Mouse (Mus musculus): Measurements from ENCODE around the gene Hoxd11. TPM values are rescaled to one million over a fixed set of nuclear protein-coding genes. Genes with fewer than 3 reads are reported as not detected.
A peak's percentile ranks its signal among the peaks of the same experiment; 100 is the strongest.

Hoxd11 gene
- polyA plus RNA-seq, 1 experiment from 2014 or later: 0.90 TPM

GRCm38 (mm10) chr2:74695813-74696430 lies 16.6 kb downstream of the Hoxd11 start:
- no peak overlapping the region for H3K4me3 ChIP-seq (replicated peaks)
- H3K27me3 ChIP-seq (replicated peaks): peaks cover 100% of the 10 kb centered on the region
- no peak for ATAC-seq (ENCODE audit: insufficient read depth, low FRiP score, low read depth)
- H3K27ac ChIP-seq: no peak overlapping the region
- H3K9me3 ChIP-seq: no peaks in the 10 kb centered on the region
- WGBS: 3% methylated on average over 7 of the region's 7 CpGs
- no peak overlapping the region for H3K9ac ChIP-seq
- no peaks in the 10 kb centered on the region for H3K36me3 ChIP-seq
- H3K4me1 ChIP-seq: peaks cover 16% of the 10 kb centered on the region
- no peak overlapping the region for H3K4me2 ChIP-seq

DNA sequence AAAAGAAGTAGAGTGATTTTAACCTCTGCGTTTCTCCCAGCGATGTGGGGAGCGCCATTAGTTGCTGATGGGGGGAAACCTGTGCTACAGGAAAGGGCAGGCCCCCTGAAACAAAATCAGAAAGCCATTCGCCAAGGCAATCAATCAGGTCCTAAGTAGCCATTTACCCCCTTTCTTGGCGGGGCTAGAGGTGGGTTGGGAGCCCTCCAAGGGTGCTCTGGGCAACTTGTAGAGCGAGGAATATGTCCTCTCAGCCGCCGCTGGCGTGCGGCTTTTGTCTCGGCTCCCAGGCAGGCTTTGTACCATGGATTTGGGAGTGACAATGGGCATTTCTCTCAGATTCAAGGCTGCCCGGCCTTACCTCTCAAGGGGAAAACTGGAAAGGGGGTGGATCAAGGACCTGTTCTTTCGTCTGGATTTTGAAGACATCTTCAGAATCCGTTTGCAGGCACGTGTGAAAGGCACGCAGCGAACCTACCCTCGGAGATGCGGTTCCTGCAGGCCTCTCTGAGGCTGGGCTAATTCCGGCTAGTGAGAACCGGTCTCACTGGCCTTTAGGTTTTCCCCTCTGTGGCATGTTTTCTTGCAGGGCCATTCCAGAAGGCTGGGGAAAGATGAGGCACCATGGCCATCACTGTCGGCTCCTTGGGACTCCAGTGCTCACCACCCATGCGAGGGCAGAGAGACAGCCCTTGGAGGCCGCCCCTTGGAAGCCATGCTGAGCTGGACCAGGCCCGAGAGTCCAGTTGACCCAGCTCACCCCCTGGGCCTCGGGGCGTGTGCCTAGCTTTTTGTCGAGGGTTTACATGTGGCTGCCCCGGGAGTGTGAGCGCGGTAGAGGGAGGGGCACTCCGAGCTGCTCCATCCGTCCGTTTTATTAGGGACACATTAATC lies 17.3 kb downstream of the Hoxd11 start:
- Histone ChIP-seq H3K9me3 (no peaks in the 10 kb centered on the region), H3K27me3 (replicated peaks) (peaks cover 97% of the 10 kb centered on the region), H3K36me3 (no peaks in the 10 kb centered on the region), H3K4me2 (no peak overlapping the region), H3K4me1 (peaks cover 12% of the 10 kb centered on the region), H3K27ac (no peak overlapping the region), H3K9ac (no peak overlapping the region), H3K4me3 (replicated peaks) (no peak overlapping the region)
- WGBS: 2% methylated on average over 34 of the region's 34 CpGs
- ATAC-seq (ENCODE audit: insufficient read depth, low FRiP score, low read depth): no peak

DNA sequence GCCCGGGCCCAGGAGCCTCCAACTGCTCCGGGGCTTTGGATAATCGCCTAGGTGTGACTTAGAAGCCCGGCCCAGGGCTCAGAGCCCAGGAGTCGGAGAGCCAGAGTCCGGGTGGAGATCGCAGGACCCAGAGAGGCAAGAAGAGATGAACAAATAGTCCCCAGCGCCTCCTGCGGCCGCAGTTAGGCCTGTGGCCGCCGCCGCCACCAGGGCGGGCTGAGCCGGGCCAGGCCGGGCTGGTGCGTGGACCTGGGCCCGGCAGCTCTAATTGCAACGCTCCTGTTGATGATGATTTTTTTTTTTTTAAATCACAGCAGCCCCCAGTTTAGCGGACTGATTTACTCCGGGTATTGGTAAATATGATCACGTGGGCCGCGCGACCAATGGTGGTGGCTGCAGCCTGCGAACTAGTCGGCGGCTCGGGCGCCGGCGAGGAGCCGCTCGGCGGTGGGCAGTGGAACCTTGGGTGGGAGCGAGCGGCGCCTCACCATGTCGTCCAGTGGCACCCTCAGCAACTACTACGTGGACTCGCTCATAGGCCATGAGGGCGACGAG lies 18.3 kb downstream of the Hoxd11 start, which contains the start of gene Hoxd9:
Hoxd9 (plus strand) TSS at position 161 of the 555 bp plus-strand sequence.
- 0 out of 2 replicates have a peak, but pooled peaks have one; percentile 14 for ATAC-seq (ENCODE audit: insufficient read depth, low FRiP score, low read depth)
- no peak within 1 kb of the TSS for H3K9ac ChIP-seq

DNA sequence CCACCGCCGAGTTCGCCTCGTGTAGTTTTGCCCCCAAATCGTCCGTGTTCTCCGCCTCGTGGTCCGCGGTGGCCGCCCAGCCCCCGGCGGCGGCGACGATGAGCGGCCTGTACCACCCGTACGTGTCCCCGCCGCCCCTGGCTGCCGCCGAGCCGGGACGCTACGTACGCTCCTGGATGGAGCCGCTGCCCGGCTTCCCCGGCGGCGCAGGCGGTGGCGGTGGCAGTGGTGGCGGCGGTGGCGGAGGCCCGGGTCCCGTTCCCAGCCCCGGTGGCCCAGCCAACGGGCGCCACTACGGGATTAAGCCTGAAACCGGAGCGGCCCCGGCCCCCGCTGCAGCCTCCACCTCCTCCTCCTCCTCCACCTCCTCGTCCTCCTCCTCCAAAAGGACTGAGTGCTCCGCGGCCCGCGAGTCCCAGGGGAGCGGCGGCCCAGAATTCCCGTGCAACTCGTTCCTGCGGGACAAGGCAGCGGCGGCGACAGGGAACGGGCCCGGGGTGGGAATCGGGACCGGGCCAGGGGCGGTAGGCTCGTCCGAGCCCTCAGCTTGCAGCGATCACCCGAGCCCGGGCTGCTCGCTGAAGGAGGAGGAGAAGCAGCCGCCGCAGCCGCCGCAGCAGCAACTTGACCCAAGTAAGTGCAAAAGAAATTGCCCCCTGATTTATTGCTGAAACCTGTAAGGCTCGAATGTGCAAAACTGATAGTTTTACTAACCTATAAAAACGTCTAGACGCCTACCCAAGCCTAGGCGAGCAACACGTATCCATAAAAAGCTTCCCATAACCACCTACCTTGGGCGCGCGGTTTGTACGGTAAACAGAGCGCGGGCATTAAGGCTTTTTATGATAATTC lies 19.1 kb downstream of the Hoxd11 start:
- ATAC-seq (ENCODE audit: insufficient read depth, low FRiP score, low read depth): no peak
- Histone ChIP-seq H3K9ac (no peak overlapping the region), H3K4me2 (peak overlapping the region; percentile 56), H3K36me3 (no peaks in the 10 kb centered on the region), H3K9me3 (no peaks in the 10 kb centered on the region), H3K27me3 (replicated peaks) (peaks cover 93% of the 10 kb centered on the region), H3K27ac (no peak overlapping the region), H3K4me3 (replicated peaks) (peak overlapping the region; percentile 34), H3K4me1 (peaks cover 12% of the 10 kb centered on the region)
- 1% methylated on average over 70 of the region's 86 CpGs for WGBS

More for the DNA sequence above, 18.3 kb downstream of the Hoxd11 start, which contains the start of gene Hoxd9:
- 2% methylated on average over 43 of the region's 43 CpGs for WGBS
- Histone ChIP-seq H3K36me3 (no peaks in the 10 kb centered on the region), H3K9me3 (no peaks in the 10 kb centered on the region), H3K4me1 (peaks cover 12% of the 10 kb centered on the region), H3K27ac (no peak within 1 kb of the TSS), H3K27me3 (replicated peaks) (peaks cover 93% of the 10 kb centered on the region), H3K4me2 (peak within 1 kb of the TSS; percentile 56), H3K4me3 (replicated peaks) (peak within 1 kb of the TSS; percentile 34)

DNA sequence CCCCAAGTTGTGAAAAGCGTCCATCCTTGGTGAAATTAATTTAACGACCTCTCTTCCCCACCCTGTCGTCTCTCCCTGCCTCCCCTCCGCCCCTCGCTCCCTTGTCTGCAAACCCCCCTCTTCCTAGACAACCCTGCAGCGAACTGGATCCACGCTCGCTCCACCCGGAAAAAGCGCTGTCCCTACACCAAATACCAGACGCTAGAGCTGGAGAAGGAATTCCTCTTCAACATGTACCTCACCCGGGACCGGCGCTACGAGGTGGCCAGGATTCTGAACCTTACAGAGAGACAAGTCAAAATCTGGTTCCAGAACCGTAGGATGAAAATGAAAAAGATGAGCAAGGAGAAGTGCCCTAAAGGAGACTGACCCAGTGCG lies 19.7 kb downstream of the Hoxd11 start:
- Histone ChIP-seq H3K4me1 (peaks cover 12% of the 10 kb centered on the region), H3K27me3 (replicated peaks) (peaks cover 93% of the 10 kb centered on the region), H3K4me2 (no peak overlapping the region; the same call in 1 of the 2 replicates), H3K4me3 (replicated peaks) (no peak overlapping the region), H3K27ac (no peak overlapping the region), H3K36me3 (no peaks in the 10 kb centered on the region), H3K9me3 (no peaks in the 10 kb centered on the region), H3K9ac (no peak overlapping the region)
- WGBS: 3% methylated on average over 17 of the region's 17 CpGs
- ATAC-seq (ENCODE audit: insufficient read depth, low FRiP score, low read depth): no peak

GRCm38 (mm10) chr2:74699664-74700545 lies 20.5 kb downstream of the Hoxd11 start:
- no peak overlapping the region for H3K27ac ChIP-seq
- no peaks in the 10 kb centered on the region for H3K9me3 ChIP-seq
- 9% methylated on average over 23 of the region's 23 CpGs for WGBS
- H3K4me3 ChIP-seq (replicated peaks): no peak overlapping the region
- peaks cover 93% of the 10 kb centered on the region for H3K27me3 ChIP-seq (replicated peaks)
- peaks cover 17% of the 10 kb centered on the region for H3K4me1 ChIP-seq
- H3K9ac ChIP-seq: no peak overlapping the region
- H3K36me3 ChIP-seq: no peaks in the 10 kb centered on the region
- H3K4me2 ChIP-seq: no peak overlapping the region
- ATAC-seq (ENCODE audit: insufficient read depth, low FRiP score, low read depth): no peak

GRCm38 (mm10) chr2:74700546-74701112 lies 21.3 kb downstream of the Hoxd11 start:
- Histone ChIP-seq H3K4me1 (peaks cover 24% of the 10 kb centered on the region), H3K27ac (no peak overlapping the region), H3K36me3 (no peaks in the 10 kb centered on the region), H3K4me2 (no peak overlapping the region), H3K9ac (no peak overlapping the region), H3K27me3 (replicated peaks) (peaks cover 93% of the 10 kb centered on the region), H3K9me3 (no peaks in the 10 kb centered on the region), H3K4me3 (replicated peaks) (no peak overlapping the region)
- 8% methylated on average over 21 of the region's 22 CpGs for WGBS
- ATAC-seq (ENCODE audit: insufficient read depth, low FRiP score, low read depth): no peak

- H3K27ac ChIP-seq: no peak overlapping the region
- no peak overlapping the region for H3K4me2 ChIP-seq
- no peak overlapping the region for H3K9ac ChIP-seq
- peaks cover 25% of the 10 kb centered on the region for H3K4me1 ChIP-seq
- WGBS: 14% methylated on average over 17 of the region's 17 CpGs
- no peaks in the 10 kb centered on the region for H3K36me3 ChIP-seq
- no peaks in the 10 kb centered on the region for H3K9me3 ChIP-seq
- ATAC-seq (ENCODE audit: insufficient read depth, low FRiP score, low read depth): no peak
- no peak overlapping the region for H3K4me3 ChIP-seq (replicated peaks)
- H3K27me3 ChIP-seq (replicated peaks): peaks cover 91% of the 10 kb centered on the region
Observed at GRCm38 (mm10) chr2:74701949-74702819, 22.8 kb downstream of the Hoxd11 start.

DNA sequence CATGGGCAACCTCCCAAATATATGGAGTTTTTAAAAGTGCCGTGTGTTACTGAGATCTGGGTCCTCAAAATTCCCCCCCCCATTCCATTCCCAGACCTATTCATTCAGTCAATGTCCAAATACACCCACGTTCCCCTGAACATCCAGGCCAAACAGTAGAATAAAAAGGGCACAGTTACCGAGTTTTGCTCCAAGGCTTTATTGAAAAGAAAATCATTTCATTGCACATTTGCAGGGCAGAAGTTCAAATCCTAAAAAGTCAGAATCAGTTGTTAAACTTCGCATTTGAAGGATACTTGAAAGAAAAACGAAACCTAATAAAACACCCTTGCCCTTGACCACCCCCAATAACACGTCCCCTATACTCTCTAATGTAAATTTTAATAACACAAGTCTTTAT lies 23.5 kb downstream of the Hoxd11 start:
- Histone ChIP-seq H3K9ac (no peak overlapping the region), H3K27ac (no peak overlapping the region), H3K4me2 (no peak overlapping the region), H3K4me1 (peaks cover 21% of the 10 kb centered on the region), H3K4me3 (replicated peaks) (no peak overlapping the region), H3K36me3 (no peaks in the 10 kb centered on the region), H3K9me3 (no peaks in the 10 kb centered on the region), H3K27me3 (replicated peaks) (peaks cover 91% of the 10 kb centered on the region)
- ATAC-seq (ENCODE audit: insufficient read depth, low FRiP score, low read depth): no peak
- WGBS: 28% methylated on average over 6 of the region's 6 CpGs

- 12% methylated on average over 10 of the region's 10 CpGs for WGBS
- H3K27ac ChIP-seq: no peak overlapping the region
- H3K4me2 ChIP-seq: no peak overlapping the region
Observed at GRCm38 (mm10) chr2:74703317-74703716, 24.0 kb downstream of the Hoxd11 start.

More at GRCm38 (mm10) chr2:74703317-74703716, 24.0 kb downstream of the Hoxd11 start:
- Histone ChIP-seq H3K4me3 (replicated peaks) (no peak overlapping the region), H3K9ac (no peak overlapping the region), H3K9me3 (no peaks in the 10 kb centered on the region), H3K4me1 (peaks cover 16% of the 10 kb centered on the region), H3K27me3 (replicated peaks) (peaks cover 90% of the 10 kb centered on the region), H3K36me3 (no peaks in the 10 kb centered on the region)
- ATAC-seq (ENCODE audit: insufficient read depth, low FRiP score, low read depth): no peak

All from stomach, embryonic 15.5 days (tissue).